Mouse (Mus musculus) heart, embryonic 11.5 days (tissue): ENCODE data around the gene Fnbp1l. TPM values are rescaled to one million over a fixed set of nuclear protein-coding genes. Genes with fewer than 3 reads are reported as not detected.
A peak's percentile ranks its signal among the peaks of the same experiment; 100 is the strongest.

ENCODE experiments used
- ATAC-seq: fragments of 200-750 bp; cut with Nextera tagmentation; replicated peaks from 2 replicates; pipeline ENCODE4 v1.8.0; 2017; ENCODE audit warnings: moderate library complexity; ENCODE audit not compliant: insufficient number of reproducible peaks, low FRiP score, low TSS enrichment
- H3K27ac ChIP-seq: fragments of 300-500 bp; sonication (generic); 2 replicates; pipeline ENCODE4 v1.5.1; 2014; ENCODE audit warnings: mild to moderate bottlenecking, low read depth, low read length
- H3K27me3 ChIP-seq: fragments of 300-500 bp; sonication (generic); 2 replicates; pipeline ENCODE4 v1.6.1; 2014; ENCODE audit warnings: mild to moderate bottlenecking, low read length, mixed read lengths; ENCODE audit not compliant: control insufficient read depth, insufficient read depth
- H3K36me3 ChIP-seq: fragments of 300-500 bp; sonication (generic); 2 replicates; pipeline ENCODE4 v1.6.1; 2014; ENCODE audit warnings: mild to moderate bottlenecking, low read length, moderate library complexity, mixed read lengths; ENCODE audit not compliant: control insufficient read depth, insufficient read depth
- H3K4me1 ChIP-seq: fragments of 300-500 bp; sonication (generic); 2 replicates; pipeline ENCODE4 v1.6.1; 2014; ENCODE audit warnings: low read length; ENCODE audit not compliant: control insufficient read depth, insufficient read depth
- H3K4me2 ChIP-seq: fragments of 300-500 bp; sonication (generic); 2 replicates; pipeline ENCODE4 v1.6.1; 2014; ENCODE audit warnings: mild to moderate bottlenecking, moderate library complexity
- H3K4me3 ChIP-seq: fragments of 300-500 bp; sonication (generic); 2 replicates; pipeline ENCODE4 v1.5.1; 2014; ENCODE audit warnings: low read depth, low read length
- H3K9ac ChIP-seq: fragments of 300-500 bp; sonication (generic); 2 replicates; pipeline ENCODE4 v1.6.1; 2014; ENCODE audit warnings: mild to moderate bottlenecking, low read depth, low read length, moderate library complexity
- H3K9me3 ChIP-seq: fragments of 300-500 bp; sonication (generic); replicated peaks from 2 replicates; pipeline ENCODE4 v1.6.1; 2016; ENCODE audit warnings: low read length; ENCODE audit not compliant: control insufficient read depth
- WGBS: fragments of 180-500 bp; shearing (Covaris S2); extraction: QIAGEN DNeasy Blood & Tissue Kit; methylation state at CpG from one replicate; pipeline ENCODE4 v1.1.7; 2014; ENCODE audit not compliant: insufficient replicate concordance; 5-methylcytosine and 5-hydroxymethylcytosine counted together
- polyA plus RNA-seq: library from polyadenylated mRNA; unstranded; fragments of >200 nt; fragmentation: Nextera tagmentation; extraction: Ambion mirVana; gene quantifications from 2 replicates; pipeline ENCODE4 v1.2.1, GENCODE M21; 2014

Gene Fnbp1l
- polyA plus RNA-seq: 26.6 and 35.1 TPM in 2 replicates

DNA sequence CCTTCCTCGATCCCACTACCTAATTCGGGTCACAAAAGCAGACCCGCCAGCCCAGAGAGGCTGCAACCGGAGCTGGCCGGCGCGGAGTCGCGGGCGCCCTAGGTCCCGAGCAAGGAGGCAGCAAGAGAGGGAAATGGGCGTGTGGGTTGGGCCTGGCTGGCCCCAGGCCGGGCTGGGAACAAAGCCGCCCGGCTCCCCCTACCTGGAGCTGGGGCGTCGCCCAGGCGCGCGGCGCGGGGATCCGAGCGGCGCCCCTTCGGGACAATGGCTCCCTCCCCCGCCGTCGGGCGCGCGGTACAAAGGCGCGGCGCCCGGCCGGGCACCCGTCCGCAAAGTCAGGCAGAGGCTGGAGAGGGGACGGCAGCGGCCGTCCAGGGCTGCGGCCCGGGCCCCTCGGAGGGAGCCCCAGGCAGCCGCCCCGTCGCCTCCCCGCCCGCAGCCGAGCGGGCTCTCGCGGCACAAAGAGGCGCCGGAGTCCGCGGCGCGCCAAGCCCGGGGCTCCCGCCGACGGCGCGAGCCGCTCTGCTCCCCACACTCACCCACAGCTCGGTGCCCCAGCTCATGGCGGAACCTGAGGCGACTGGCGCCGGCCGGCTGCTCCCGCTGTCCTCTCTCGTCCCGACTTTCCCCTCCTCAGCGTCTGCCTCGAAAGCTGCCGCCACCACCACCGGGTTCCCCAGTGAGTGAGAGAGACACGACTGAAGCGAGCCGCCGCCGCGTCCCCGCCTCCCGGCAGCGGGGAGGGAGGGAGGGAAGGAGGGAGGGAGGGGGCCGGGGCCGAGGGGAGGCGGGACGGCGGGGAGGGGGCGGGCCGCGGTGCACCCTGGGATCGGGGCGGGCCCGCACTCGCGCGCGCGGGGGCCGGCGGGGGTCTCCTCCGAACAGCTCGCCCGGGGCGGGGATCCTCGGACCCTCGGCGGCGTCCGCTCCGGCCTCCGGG is at the start of gene Fnbp1l:
TSS of gene Fnbp1l (minus strand) at position 725 of the 940 bp plus-strand sequence.
- Histone ChIP-seq H3K9me3 (no peaks in the 10 kb centered on the region), H3K4me2 (peak within 1 kb of the TSS; percentile 96)

DNA sequence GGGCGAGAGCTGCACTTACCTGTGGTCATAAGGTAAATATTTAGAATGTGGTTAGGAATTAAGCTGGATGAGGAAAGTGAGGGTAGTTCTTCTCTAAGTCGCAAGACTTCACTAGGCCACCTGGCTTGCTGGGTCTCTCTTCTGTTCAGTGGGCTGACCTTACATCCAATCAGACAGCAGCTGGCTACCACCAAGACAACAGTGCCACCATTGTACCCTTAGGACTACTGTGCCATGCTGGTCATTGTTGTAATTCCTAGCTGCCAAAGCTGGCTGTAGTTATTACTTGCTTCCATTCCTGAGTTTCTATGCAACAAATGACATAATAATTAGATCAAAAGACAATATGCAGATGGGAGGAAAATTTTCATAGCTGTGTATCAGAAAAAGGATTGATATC is 41.3 kb upstream of the Fnbp1l start:
- Histone ChIP-seq H3K4me1 (no peaks in the 10 kb centered on the region), H3K4me2 (no peak overlapping the region), H3K36me3 (no peaks in the 10 kb centered on the region), H3K27ac (no peak overlapping the region), H3K4me3 (no peak overlapping the region), H3K9me3 (no peaks in the 10 kb centered on the region), H3K27me3 (no peaks in the 10 kb centered on the region), H3K9ac (no peak overlapping the region)
- no peak for ATAC-seq
- WGBS: 88% methylated on average over 2 of the region's 2 CpGs

More for the DNA sequence above, at the start of gene Fnbp1l:
- H3K27me3 ChIP-seq: no peaks in the 10 kb centered on the region
- peak within 1 kb of the TSS; percentile 88 for H3K4me3 ChIP-seq
- ATAC-seq: peak; percentile 76
- peaks cover 15% of the 10 kb centered on the region for H3K4me1 ChIP-seq
- peak within 1 kb of the TSS; percentile 96 for H3K9ac ChIP-seq
- WGBS: under 1% methylated on average over 91 of the region's 118 CpGs
- H3K27ac ChIP-seq: peak within 1 kb of the TSS; percentile 91
- no peaks in the 10 kb centered on the region for H3K36me3 ChIP-seq

DNA sequence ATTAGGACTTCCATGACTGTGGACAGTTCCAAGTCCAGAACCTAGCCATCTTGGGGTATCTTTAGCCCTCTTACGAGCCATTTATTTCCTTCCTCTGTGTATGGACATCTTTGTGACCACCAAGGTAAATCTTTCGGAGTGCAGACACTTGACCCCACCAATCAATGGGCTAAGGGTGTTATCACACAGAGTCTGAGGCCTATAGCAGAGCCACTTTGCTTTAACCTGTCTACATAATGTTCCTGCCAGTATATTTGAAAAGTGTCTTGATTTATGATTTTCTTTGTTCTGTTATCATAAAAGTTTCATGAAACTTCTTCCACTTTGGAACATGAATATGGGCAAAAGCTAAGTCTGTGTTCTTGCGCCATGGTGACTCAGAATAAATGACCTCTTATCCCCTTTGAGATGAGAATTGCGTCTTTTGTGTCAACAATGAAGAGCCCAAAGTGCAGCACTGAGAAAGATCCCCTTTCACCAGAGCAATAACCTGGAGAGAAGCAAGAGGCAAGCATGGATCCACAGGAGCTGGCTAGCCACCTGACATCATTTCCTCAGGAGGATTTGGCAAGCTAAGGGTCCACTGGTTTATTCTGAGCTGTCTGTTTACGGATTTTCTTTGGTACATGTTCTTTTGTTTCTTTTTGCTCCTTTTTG is 39.9 kb upstream of the Fnbp1l start:
- H3K4me3 ChIP-seq: no peak overlapping the region
- H3K9ac ChIP-seq: no peak overlapping the region
- H3K27me3 ChIP-seq: no peaks in the 10 kb centered on the region
- no peak overlapping the region for H3K27ac ChIP-seq
- H3K36me3 ChIP-seq: no peaks in the 10 kb centered on the region
- WGBS: 83% methylated on average over 5 of the region's 5 CpGs
- H3K4me1 ChIP-seq: no peaks in the 10 kb centered on the region
- no peak for ATAC-seq
- H3K9me3 ChIP-seq: no peaks in the 10 kb centered on the region
- no peak overlapping the region for H3K4me2 ChIP-seq

DNA sequence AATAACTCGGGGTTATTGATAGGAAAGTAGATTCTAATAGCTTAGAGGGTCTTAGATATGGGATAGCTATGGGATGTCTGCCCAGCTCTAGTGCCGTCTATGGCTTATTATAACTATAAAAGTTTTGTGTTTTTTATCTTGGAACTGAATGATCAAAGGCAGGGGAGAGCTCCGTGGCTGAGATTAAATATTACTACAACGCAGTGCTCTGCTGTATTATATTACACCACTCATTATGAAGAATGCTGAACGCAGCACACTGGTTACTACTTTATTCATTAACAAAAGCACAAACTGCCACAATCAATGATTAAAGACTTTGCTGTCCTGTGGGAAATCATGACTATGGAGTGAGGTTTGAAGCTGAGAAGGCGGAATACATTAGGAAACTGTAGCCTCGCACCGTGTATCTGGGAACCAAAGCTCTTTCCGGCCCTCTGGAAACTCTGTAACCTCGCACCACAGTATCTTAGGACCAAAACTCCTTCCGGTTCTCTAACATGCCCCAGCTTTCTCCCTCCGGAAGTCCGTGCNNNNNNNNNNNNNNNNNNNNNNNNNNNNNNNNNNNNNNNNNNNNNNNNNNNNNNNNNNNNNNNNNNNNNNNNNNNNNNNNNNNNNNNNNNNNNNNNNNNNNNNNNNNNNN is 27.8 kb upstream of the Fnbp1l start:
- no peaks in the 10 kb centered on the region for H3K27me3 ChIP-seq
- no peaks in the 10 kb centered on the region for H3K9me3 ChIP-seq
- H3K4me1 ChIP-seq: no peaks in the 10 kb centered on the region
- H3K36me3 ChIP-seq: no peaks in the 10 kb centered on the region
- no peak overlapping the region for H3K27ac ChIP-seq
- no peak overlapping the region for H3K9ac ChIP-seq
- WGBS: 60% methylated on average over 13 of the region's 13 CpGs
- no peak overlapping the region for H3K4me3 ChIP-seq
- no peak for ATAC-seq
- H3K4me2 ChIP-seq: no peak overlapping the region

DNA sequence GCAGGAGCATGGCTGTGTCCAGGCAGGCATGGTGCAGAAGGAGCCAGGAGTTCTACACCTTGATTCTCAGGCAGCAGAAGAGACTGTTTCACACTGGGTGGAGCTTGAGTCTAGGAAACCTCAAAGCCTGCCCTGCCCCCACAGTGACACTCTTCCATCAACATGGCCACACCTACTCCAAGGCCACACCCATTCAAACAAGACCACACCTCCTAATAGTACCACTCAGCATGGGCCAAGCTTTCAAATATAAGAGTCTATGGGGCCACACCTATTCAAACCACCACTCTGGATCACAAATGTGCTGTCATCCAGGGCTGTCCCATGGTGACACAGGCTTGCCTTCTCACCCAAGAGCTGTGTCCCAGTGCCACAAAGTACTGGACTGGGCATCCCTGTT is 20.8 kb upstream of the Fnbp1l start:
- no peak for ATAC-seq
- Histone ChIP-seq H3K27me3 (no peaks in the 10 kb centered on the region), H3K4me3 (no peak overlapping the region), H3K4me1 (peaks cover 4% of the 10 kb centered on the region; the same call in 1 of the 2 replicates), H3K27ac (no peak overlapping the region), H3K36me3 (no peaks in the 10 kb centered on the region), H3K4me2 (no peak overlapping the region), H3K9ac (no peak overlapping the region), H3K9me3 (no peaks in the 10 kb centered on the region)

DNA sequence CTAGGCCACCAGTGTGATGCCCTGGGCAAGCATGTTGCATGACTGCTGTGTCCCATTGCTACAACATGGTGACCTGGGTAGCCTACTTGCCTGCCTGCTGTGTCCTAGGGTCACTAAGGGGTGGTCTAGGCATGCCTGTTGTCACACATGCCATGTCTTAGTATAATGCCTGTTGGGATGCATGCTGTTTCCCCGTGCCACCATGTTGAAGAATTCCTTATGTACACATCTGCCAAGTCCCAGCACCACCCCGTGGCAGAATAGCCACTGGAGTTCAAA is 19.6 kb upstream of the Fnbp1l start:
- 85% methylated on average over 2 of the region's 2 CpGs for WGBS
- H3K27ac ChIP-seq: no peak overlapping the region

DNA sequence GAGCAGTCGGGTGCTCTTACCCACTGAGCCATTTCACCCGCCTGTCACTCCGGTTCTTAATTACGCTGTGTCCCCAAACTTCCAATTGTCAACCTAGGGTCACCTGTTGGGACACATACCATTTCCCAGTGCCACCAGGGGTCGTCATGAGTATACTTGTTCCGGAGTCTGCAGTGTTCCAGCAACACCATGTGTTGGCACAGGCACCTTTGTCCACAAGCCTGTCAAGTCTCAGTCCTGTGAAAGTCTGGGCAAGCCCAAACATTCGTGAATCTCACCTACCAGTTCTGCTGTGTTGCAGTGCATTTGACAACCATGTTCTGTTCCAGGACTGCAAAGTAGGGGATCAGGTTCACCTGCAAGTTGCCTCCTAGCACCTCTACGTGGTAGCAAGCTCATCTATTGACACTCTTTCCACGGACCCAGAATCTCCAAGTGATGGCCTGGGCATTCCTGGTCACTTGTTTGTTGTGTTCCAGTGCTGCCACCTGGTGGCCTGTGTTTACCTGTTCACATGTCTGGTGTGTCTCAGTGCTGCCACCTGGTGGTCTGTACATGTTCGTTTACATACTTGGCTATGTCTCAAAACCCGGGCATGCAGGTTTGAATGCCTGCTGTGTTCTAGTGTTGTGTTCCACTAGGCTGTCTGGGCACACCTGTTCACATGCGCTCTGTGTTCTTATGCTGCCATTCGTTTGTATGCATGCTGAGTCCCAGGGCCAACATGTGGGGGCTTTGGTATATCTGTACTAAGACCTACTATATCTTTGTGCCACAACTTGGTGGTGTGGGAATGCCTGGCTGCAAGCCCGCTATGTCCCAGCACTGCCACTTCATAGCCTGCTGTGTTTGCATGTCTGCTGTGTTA is 19.0 kb upstream of the Fnbp1l start:
- WGBS: 36% methylated on average over 14 of the region's 14 CpGs
- peaks cover 10% of the 10 kb centered on the region; the same call in 1 of the 2 replicates for H3K4me1 ChIP-seq
- no peaks in the 10 kb centered on the region for H3K9me3 ChIP-seq
- ATAC-seq: peak; percentile 64
- H3K4me3 ChIP-seq: no peak overlapping the region
- H3K27me3 ChIP-seq: no peaks in the 10 kb centered on the region
- peak overlapping the region; percentile 42 for H3K4me2 ChIP-seq
- no peak overlapping the region for H3K27ac ChIP-seq
- H3K36me3 ChIP-seq: no peaks in the 10 kb centered on the region
- no peak overlapping the region for H3K9ac ChIP-seq

More for the DNA sequence above, 19.6 kb upstream of the Fnbp1l start:
- Histone ChIP-seq H3K9me3 (no peaks in the 10 kb centered on the region), H3K4me3 (no peak overlapping the region), H3K4me1 (peaks cover 10% of the 10 kb centered on the region; the same call in 1 of the 2 replicates), H3K36me3 (no peaks in the 10 kb centered on the region), H3K9ac (no peak overlapping the region), H3K27me3 (no peaks in the 10 kb centered on the region), H3K4me2 (no peak overlapping the region)
- no peak for ATAC-seq

DNA sequence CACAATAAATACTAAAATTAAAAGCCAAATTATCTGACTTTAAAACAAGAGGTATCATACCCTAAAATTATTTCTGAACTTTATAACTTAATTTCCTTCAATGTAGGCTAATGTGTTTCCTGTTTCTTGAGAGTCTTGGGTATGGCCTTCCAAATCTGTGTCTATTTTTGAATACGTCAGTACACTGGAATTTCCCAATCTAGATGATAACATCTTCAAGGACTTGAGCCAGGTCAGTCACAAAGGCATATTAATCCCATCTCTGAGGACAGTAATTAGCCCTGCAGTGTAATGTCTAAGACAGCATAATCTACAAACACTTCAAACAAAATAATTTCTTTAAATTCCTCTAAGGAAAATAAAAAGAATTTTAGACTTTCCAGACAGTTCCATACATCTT is 17.8 kb upstream of the Fnbp1l start:
- no peak overlapping the region for H3K4me3 ChIP-seq
- H3K27ac ChIP-seq: no peak overlapping the region
- WGBS: 50% methylated on average over 1 of the region's 1 CpGs
- H3K36me3 ChIP-seq: no peaks in the 10 kb centered on the region
- H3K4me2 ChIP-seq: no peak overlapping the region
- H3K9me3 ChIP-seq: no peaks in the 10 kb centered on the region
- H3K27me3 ChIP-seq: no peaks in the 10 kb centered on the region
- H3K9ac ChIP-seq: no peak overlapping the region
- no peak for ATAC-seq
- H3K4me1 ChIP-seq: peaks cover 10% of the 10 kb centered on the region; the same call in 1 of the 2 replicates
